Mouse (Mus musculus) monocyte, adult 2 months (primary cell): Measurements from ENCODE around the gene Sftpd.

Source experiments
- DNase-seq, 2 experiments: peaks; one replicate each; pipeline ENCODE4 v3.0.0; 2022; ENCODE audit warnings: low spot score in 2 of 2, low read depth in 1 of 2

The Sftpd gene

DNA sequence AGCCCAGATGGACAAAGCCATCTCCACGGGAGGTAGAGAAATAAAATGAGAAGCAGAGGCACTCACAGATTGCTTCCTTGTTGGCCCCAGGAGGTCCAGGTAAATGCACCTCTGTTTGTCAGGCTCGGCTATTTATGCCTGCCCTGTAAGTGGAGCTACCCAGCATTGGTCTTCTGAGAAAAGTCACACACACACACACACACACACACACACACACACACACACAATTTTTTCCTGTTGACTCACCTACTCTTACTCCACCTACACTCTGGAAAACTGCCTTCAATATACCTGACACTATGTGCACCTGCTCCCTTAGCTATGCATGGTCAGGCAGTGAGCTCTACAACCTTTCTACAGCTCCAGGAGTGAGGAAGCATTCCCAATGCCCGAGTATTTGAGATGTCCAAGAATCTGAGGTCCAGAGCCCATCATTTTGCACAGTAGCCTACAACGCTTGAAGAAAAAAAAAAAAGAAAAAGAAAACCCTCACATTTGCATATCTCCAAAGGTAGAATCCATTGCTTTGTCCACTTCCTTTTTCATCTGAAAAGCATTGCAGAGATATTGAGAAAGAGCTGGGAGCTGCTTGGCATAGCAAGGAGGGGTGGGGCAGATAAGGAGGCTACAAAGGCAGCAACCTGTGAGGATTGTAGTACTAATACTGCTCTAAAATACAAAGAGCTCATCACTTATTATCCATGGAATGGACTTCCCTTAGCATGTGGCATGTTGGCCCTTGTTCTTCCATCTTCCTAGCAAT, at the start of gene Sftpd:
Sftpd (minus strand) TSS at position 91 of the 763 bp plus-strand sequence.
- no peak for DNase-seq

DNA sequence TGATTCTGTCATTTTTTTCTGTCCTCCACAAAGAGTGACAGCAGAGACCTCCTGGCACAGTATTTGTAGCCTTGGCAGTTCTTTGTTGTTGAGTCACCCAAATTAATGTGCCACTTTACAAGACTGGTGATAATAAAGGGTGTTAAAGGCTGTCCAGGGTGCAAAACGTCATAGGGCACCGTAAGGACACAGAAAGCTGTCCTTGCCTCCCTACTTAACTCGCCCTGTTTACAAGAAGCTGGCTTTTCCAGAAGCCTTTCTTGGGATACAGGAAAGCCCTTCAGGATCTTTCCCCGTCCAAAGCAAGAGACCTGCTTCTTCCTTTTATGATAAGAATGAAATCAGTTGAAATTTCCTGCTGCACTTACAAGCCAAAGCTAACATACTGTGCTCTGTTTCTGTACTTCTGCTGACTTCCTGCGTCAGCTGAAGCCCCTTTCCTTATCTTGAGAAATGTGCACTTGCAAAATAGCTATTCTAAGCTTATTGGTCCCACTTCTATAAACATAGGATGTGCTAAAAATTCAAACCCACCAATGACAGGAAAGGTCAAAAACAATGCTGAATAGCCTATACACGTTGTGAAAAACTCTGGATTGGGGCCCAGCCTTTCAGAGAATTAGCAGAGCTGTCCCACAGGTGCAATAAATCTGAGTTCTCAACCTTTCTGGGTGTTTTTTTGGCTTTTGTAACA, 13.2 kb upstream of the Sftpd start:
- no peak for DNase-seq

DNA sequence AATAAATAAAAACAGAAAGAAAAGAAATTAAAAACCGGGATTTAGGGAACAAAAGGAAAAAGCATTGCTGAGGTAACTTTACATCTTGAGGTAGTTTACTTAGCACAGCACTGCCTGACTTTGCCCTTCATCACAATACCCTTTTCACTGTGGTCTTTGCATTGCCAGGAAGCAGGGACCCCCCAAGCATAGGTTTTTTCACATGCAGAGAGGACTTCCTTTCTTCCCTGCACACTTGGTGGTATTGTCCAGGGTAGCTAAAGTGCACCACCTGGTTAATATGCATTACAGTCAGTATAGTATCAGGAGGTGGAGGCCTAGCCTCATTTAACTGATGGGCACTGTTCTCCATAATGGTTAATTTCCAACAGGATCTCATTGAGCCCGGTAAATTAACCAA, 4.5 kb upstream of the Sftpd start:
- DNase-seq = no peak

DNA sequence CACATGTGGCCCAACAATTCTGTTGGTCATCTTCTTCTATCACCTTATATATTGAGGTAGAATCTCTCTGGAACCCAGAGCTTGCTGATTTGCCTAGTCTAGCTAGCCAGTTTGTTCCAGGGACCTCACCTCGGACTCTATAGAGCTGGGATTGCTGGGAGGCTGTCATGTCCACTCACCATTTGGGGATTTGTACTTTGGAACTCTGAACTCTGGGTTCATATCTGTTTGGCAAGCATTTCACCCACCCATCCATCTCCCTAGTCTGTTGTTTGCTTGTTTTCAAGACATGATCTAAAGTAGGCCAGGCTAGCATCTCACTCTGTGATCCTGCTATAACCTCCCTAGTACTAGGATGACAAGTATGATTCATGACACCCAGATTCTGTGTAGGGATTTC, 10.1 kb downstream of the Sftpd start:
- DNase-seq = no peak

DNA sequence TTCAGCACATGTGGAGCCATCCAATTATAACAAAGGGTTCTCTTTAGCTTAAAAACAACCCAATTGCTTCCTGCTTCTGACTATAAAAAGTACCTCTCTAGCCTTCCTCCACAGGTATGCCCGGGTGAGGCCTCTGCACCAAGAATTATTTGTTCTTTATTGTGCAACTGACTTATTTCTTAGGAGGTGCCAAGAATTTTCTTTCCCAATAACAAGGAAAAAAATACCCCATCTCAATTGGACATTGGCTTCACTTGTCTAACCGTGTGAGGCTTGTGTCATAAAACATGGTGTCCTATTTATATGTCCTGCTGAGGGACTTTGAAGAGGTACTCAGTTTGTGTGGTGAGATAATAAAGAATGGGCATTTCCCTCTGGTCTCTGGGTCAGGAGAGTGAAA, 14.4 kb downstream of the Sftpd start:
- no peak for DNase-seq

DNA sequence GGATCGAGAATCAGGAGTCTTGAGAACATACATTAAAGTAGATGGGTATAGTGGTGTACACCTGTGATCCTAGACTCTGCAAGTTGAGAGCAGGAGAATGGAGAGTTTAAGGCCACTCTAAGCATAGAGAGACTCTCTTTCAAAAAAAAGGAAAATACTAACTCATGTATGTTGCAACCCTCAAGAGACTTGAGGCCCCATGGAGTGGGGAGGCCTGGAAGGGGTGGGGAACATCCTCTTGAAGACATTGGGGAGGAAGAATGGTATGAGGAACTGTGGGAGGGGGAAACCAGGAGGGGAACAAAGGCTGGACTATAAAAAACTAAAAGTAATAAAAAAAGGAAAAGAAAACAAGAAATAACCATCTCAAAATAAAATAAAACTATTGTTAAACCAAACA, 16.4 kb downstream of the Sftpd start:
- DNase-seq = no peak

DNA sequence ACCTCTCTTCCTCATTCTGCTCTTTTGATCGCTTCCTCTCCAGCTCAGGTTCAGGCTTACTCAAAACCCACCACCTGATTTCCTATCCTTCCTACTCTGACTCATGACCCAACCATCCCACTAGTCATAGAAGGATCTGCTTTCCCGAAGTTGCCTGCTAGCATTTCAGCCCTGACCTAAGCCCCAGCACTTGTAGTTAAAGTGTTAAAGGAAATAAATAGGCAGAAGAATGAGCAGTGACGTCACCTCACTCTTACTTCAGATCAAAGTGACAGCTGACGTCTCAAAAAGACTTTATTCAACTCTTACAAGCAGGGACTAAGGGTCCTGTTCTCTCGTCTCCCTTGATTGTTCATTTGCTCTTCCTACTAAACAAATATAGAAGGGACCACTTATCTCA, 17.7 kb downstream of the Sftpd start:
- no peak for DNase-seq

DNA sequence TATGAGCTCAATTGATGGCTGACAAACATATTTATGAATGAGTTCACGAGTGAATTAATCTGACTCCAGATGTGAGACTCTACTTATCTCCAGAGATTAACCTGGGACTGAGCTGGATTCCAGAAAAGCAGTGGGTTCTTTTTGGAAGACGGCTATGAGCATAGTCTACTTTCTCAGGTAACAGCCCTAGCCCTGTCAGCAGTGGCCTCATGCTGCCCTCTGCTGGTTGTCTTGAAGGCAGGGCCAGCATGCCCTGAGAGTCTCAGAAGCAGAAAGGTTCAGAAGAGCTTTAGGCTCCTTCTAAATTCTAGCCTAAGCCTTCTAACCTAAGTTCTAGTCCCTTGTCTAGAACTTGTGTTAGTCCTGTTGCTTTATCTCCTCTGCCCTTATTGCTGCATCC, 22.3 kb downstream of the Sftpd start:
- DNase-seq = no peak

DNA sequence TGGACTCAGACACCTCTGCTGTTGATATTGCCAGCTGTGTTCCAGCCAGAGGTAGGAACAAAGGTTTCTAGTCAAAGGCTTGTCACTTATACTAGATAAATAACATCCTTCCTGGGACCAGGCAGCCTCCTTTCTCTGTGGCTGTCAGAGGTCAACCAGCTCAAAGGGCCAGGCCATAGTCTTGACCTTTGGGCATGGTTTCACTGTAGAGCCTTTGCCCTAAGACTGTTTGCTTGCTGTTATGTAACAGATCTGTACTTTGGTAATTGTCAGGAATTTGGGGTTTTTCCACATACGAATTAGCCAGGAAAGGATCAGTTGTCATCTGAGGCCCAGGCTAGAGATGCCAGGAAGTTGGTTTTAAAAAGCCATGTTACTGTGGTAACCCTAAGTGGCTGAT, 24.2 kb downstream of the Sftpd start:
- DNase-seq = no peak

DNA sequence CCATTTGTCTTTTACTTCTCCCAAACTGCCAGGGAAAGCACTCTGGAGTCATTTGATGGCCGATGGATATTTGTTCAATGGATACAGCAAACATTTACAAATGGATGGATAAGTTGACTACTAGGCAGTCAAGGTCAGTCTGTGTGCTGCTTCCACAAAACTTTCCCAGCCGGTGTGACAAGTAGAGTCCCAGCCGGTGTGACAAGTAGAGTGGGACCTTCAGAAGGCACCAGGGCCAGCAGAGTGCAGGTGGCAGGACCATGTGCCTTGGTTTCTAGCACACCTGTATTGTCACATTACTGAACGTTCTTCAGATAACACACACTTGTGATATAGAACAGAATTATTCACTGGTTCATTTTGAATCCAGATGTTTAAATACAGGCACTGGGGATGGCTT, 24.9 kb downstream of the Sftpd start:
- DNase-seq = no peak

DNA sequence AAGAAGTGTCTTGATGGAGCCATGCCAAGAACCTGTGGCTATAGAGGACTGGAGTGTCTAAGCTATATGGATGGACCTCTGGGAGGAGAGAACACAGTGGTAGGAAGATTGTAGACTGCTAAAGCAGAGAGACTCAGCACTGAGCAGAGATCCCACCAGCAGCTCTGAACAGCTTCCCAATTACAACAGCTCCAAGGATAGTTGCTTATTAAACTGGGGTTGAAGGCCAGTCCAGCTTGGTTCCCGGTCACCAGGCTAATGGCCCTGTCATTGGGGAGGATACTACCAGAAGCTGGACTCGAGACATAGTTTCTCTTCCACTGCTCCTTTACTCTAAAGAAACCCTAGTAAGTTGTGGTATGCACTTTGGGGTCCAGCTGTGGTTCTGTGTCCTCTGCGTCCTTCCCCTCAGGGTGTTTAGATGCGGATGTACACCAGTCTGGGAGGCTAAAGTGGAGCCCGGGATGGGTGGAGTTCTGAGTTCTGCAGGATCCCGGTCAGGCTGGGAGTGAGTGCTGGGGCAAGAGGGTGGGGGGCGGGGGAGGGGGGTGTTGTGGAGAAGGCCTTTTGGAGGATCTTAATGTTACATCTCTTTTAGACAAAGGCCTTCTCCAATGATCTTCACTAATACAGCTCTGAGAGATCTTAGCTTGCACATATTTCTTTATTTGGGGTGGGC, 33.6 kb downstream of the Sftpd start, which contains the start of gene Mbl1:
Mbl1 (plus strand) TSS at position 239 of the 679 bp plus-strand sequence.
- no peak for DNase-seq

DNA sequence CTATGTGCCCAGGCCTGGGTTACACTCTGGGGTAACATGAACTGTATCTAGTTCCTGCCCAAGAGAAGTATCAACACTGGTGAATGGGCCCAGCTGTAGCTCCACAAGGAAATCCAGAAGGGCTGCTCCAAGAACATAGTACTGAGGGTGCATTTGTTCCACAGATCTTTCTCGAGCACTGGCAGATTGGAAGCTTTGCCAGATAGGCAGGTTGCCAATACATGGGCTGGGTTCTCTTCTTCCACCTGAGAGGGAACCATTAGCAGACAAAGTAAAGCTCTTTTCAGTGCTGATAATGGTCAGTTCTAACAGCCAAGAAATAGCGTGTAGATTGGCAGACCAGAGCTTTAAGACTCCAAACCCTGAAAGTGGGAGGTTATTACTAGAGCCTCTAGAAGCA, 37.6 kb downstream of the Sftpd start:
- no peak for DNase-seq

DNA sequence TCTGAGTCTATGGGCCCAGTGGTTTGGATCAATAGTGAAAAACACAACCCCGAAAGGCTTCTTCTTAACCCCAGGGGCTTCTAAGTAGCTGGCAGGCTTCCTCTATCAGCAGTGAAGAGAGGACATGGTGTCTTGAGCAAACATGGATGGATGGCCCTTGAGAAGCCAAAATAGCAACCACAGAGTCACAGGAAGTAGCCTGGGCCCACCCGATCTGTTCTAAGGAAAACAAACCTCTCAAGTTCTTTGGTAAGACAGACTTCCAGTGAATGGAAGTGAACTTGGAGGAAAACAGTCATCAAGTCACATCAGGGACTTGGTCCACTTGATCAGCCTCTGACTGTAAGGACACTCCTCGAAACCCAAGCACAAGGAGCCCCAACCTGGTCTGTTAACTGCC, 38.0 kb downstream of the Sftpd start:
- no peak for DNase-seq

DNA sequence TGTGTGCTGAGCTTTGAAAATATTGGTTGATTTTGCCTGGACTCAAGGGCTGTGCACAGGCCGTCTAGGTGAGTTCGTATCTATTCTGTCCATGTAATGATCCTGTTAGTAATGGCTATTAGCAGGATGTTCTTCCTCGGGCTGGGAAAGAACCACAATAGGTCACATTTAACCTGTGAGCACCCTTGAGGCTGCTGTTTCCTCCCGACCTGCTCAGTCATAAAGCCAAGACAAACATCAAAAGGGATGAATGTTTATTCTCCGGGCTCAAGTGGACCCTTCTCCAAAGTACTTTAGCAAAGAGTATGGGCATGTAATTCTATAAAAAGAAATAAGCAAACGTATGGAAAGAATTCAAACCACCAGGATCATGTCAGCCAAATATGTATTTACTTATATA, 38.9 kb downstream of the Sftpd start:
- no peak for DNase-seq

DNA sequence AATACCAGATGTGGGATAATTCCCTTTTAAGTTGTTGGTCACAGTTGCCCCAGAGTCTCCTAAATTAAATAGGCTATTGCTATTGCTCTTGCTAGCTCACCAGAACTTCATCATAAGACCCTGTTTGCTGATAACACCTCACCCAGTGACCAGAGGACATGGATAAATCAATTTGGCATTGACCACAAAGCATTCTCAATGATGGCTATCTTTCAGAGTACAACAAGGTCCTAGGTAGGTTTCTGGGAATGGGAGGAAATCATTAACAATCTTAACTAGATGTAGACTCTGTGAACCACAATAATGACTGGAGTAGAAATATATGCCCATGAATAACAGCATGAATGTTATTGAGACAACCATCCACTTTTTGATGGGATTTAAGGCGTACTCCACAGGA, 44.3 kb downstream of the Sftpd start:
- no peak for DNase-seq

DNA sequence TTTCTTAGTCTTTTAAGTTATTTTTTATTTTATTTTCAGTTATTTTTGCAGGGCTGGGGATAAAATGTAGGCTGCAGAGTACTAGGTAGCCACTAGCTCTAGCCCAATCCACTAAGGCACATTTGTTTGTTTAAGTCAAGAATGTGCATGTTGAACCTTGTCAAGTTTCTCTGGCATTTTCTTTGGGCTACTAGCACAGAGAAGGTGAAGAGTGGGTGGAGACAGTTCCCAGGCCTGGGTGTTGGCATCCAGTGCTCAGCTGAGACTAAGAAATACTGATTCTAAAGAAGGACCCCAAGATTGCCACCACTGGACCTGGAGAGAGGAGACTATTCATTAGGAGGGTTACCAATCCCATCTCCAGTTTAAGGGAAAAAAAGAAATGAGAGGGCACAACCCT, 47.9 kb downstream of the Sftpd start:
- DNase-seq = no peak

DNA sequence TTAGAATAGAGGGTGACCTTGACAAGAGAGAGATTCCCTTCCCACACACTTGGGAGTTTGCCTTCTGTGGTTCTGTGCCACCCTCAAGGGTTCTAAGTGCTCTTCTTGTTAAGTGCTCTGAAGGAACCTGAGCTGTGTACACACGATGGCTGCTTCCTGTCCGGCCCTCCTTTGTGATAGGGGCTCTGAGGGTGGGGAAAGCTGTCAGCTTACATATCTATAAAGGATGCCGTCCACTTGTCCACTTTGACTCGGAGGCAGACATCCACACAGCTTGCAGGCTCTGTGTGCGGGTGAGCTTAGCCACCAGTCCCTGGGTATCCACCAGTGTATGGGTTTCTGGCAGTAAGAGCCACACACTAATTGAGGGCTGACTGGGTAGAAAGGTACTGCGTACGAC, 53.4 kb downstream of the Sftpd start, which contains the start of gene Sftpa1:
Sftpa1 (plus strand) TSS at position 243 of the 400 bp plus-strand sequence.
- no peak for DNase-seq

DNA sequence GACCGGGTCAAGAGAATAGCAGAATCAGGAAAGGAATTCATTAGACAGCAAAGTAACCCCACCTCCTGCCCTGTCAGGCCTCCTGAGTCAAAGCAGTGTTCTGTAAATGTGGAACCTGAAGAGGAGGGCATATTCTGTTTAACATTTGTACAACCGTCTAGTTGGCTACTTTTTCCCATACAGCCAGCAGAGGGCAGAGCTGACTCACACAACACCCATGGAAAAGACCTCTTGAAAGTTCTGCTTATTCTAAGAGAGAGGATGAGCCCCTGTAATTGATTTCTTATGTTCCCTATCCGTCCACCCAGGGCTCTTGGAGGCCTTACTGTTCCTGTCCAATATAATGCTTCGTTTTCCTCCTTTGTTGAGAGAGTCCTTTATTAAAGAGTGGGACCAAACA, 57.0 kb downstream of the Sftpd start:
- DNase-seq = no peak

DNA sequence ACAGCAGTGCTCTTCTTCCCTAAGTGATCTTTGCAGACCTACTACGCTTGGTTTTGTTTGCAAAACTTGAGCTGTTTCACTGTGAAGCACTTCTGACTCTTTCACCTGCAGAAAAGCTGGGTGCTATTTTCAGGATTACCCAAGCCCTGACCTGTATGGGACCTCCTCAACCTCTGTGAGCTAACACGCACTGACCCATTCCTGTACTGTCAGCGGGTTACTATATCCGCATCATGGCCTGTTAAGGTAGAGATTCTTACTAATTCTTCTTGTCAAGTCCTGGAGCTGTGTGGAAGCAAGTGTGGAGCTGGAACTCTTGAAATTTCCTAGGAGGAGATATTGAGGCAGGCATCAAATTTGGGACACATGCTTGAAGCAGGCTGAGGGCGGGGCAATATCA, 60.3 kb downstream of the Sftpd start:
- DNase-seq = no peak
